Mouse (Mus musculus) olfactory bulb, adult 2 months (tissue): Measurements from ENCODE around the gene Mta2.

Experiments
- CTCF ChIP-seq: fragments of 200-500 bp; IDR thresholded peaks from 2 replicates; pipeline ENCODE4 v1.5.1; 2012; ENCODE audit warnings: low read depth, mild to moderate bottlenecking, low read length, moderate library complexity; ENCODE audit not compliant: insufficient read depth
- POLR2A ChIP-seq: fragments of 200-500 bp; IDR thresholded peaks from 2 replicates; pipeline ENCODE4 v1.6.1; 2012; ENCODE audit warnings: mild to moderate bottlenecking, low read depth, low read length, moderate library complexity; ENCODE audit not compliant: insufficient read depth

- TF ChIP-seq CTCF (no peak), POLR2A (no peak)
Measured at GRCm38 (mm10) chr19:8919000-8919399, 22.7 kb upstream of the Mta2 start.
